Mouse (Mus musculus) cerebellum, adult 11-12 months (tissue): ENCODE measurements around the gene Stxbp4.

ENCODE experiments used
- DNase-seq: peaks from one replicate; pipeline ENCODE4 v3.0.0; 2022

Stxbp4 gene

DNA sequence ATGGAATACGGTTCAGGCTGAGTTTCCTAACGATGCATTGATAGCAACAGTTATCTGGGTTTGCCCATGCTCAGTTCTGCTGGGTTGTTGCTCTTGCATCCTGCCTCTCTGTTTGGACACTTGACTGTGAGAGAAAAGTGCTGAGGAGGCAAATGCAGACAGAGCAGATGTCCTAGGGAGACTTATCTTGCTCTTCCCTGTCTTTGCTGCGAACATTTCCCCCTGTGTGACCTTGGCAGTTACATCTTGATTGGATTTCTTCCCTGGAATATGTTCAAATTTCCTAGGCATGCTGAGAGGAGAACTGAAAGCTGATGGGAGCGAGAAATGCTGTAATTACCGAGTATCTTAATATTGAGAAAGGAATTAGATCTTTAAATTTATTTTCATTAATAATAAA is 186.4 kb downstream of the Stxbp4 start:
- DNase-seq, result no peak

DNA sequence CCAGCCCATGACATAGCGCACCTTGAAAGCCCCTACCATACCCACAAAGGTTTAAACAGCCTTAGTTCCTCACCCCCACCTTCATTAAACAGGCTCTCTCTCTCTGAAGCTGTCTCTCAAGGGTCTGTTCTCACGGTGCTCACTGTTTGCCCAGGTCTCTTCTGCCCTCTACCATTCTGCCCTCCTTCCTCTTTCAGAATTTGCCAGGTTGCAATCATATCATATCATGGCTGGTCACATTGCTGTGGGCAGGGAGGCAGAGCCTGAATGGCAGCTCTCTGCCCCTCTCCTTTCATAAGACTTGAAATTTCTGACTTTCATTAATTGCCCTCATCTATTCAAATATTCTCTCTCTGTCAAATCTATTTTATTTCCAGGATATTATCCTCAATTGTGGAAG is 195.4 kb downstream of the Stxbp4 start:
- DNase-seq, result no peak

DNA sequence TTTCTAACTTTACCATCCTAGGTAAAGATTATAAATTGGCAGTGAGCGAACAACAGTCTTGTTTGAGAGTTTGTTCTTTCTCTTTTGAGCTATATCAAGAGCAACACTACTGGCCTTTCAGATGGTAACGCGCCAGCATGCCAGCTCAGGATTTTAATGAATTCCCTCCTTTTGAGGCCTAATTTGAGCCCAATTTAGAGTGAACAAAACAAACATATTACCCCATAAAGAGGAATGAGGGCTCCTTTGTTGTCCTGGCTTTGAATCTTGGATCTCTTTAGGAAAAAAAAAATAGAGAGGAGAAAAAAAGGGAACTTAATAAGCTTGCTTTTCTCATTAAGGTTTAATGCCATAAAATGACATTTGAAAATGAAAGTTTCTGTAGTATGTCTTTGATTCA is 197.0 kb downstream of the Stxbp4 start:
- DNase-seq, result no peak

DNA sequence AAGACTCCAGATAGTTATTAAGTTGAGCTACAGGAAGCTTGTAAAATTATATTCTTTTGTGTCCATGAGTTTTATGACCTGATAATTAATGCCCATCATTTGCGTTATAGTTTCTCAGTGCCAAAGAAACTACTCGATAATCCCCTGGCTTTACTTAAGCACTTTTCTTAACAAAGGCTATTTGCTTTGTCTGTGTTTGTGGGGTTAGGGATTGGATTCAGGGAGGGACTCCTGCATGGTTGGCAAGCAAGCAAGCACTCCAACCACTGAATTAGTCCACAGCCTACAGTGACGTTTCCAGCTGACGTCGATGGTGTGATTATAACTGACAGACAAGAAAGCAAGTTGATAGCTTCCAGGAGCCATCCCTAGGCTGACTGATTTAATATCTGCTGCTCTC is 199.1 kb downstream of the Stxbp4 start:
- DNase-seq, result no peak
